Mouse (Mus musculus) CD4-positive helper T cell, adult 2 months (primary cell): ENCODE results near the gene Asgr2.
"Not testable (repeated sequence)": the region's sequence is repeated elsewhere in the genome, so short reads cannot be mapped to it uniquely, and the experiment has no call there.

ENCODE experiments used
- DNase-seq: peaks from one replicate; pipeline ENCODE4 v3.0.0-alpha.2; 2012; ENCODE audit warnings: low read depth, missing footprints, low spot score

Asgr2 gene

DNA sequence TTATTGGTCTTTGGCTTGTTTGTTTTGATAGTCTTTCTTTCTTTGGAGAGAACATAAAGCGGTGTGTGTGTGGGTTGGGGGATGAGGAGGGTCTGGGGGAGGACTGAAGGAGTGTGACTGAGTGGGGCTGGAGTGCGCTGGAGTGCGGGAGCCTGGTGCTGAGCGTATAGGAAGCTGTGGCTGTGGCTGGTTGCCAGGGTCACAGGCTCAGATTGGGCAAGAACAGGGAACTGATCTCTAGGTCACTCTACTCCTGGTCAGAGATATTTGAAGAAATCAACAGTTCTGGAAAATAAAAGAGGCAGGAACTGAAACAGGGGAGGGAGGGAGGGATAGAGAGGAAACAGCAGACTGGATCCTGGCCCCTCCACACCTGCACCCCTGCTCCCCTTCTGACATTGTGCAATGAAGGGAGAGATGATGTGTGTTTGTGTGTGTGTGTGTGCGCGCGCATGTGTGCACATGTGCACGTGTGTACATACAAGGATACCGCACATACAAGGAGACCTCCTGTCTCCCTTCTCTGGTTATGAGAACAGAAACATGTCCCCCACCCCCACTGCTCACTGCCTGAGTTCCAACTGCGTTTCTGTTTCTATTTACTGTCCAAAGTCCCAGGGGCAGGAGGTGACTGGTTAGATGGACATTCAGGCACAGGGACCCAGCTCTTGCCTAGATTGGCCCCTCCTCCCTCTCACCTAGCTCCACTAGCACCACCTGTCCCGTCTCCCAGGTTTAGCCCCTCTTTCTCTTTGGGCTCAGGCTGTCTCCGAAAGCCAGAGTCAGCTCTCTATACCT lies at the start of gene Asgr2:
Gene Asgr2 (plus strand): TSS at position 659 of the 798 bp plus-strand sequence.
- DNase-seq, result no peak

- DNase-seq, result no peak
Measured at GRCm38 (mm10) chr11:70043665-70044064, 48.8 kb upstream of the Asgr2 start.

DNA sequence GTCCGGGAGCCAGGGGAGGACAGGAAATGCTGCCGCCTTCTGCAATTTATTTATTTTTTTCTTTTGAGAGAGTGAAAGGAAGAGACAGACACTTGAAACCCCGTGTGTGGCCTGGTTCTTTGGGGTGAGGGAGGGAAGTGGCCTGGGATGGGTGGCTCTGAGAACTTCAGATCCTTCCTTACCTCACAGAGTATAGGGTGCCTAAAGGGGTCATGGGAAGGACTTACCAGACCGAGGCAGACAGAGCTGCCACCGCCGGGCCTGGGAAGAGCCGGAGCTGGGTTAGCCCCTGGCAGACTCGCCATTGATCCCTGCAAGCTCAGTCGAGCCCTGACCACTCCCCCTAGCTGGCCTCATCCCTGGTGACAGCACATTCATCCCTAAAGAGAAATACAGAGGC lies 47.0 kb upstream of the Asgr2 start:
- no peak for DNase-seq

GRCm38 (mm10) chr11:70049366-70049765 lies 43.1 kb upstream of the Asgr2 start:
- DNase-seq, result no peak

- DNase-seq, result peak; percentile 19
Measured at GRCm38 (mm10) chr11:70049816-70050215, 42.6 kb upstream of the Asgr2 start.

GRCm38 (mm10) chr11:70053156-70053555 lies 39.3 kb upstream of the Asgr2 start:
- no peak for DNase-seq

DNA sequence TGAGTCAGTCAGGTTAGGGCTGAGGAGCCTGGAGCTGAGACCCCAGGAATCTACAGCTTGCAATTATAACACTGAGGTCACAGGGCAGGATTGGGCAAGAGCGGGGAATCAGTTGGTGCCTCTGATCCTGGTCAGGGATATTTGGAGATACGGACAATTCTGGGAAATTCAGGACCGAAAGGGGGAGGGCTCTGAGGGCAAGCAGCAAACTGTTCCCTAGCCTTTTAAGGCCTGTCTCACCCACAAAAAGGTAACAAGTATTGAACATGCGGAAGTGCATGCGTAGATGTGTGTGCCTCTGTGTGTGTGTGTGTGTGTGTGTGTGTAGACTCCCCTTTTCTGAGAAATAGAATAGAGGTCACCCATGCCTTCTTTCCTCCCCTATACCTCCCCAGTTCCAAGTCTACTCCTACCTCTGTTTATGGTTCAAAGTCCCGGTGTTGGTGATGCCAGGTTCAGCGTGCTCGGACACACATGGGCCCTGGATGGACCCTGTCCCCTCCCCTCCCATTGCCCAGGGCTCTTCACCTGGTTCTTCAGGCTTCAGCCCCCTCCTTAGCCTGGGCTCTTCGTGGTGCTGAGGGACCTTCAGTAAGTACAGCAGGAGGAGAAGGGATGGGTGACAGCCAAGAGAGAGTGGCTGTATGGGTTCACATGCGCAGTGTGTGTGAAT lies 38.4 kb upstream of the Asgr2 start, which contains the start of gene Asgr1:
Gene Asgr1 (plus strand): TSS at position 188 of the 673 bp plus-strand sequence.
- DNase-seq, result no peak

DNA sequence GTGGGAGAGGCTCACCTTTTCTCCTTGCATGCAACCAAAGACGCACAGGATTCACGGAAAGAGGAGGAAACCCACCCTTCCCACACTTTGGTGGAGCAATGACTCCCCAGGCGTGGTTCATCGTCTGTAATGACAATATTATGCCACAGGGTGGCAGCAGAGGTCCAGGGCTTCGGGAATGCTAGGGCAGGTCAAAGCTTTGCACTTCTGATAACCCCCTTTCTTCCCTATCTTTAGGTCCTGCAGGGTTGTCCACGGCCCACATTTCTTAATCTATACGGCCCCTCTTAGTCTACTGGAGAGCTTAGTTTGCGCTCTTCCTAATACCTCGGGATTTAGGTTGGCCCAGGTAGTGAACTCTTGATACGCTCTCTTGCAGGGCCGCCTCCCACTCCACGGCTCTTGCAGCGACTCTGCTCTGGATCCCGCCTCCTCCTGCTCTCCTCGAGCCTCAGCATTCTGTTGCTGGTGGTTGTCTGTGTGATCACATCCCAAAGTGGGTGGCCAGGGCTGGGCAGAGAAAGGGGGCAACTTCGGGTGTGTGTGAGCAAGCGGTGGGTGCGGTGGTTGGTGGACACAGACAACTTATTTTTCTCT lies 36.7 kb upstream of the Asgr2 start:
- DNase-seq, result peak; percentile 62

- DNase-seq, result no peak
Measured at GRCm38 (mm10) chr11:70057805-70058204, 34.6 kb upstream of the Asgr2 start.

GRCm38 (mm10) chr11:70059930-70060329 lies 32.5 kb upstream of the Asgr2 start:
- no peak for DNase-seq

DNA sequence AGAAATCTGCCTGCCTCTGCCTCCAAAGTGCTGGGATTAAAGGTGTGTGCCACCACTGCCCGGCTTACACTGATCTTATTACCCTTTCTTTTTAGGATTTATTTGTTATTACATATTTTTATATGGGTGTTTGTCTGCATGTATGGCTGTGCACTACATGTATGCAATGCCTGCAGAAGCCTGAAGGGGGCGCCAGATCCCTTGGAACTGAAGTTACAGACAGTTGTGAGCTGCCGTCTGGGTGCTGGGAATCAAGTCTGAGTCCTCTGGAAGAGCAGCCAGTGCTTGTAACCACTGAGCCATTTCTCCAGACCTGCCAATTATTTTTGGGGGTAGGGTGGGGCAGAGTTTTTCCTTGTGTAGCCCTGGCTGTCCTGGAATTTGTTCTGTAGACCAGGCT lies 29.4 kb upstream of the Asgr2 start:
- DNase-seq, result no peak

DNA sequence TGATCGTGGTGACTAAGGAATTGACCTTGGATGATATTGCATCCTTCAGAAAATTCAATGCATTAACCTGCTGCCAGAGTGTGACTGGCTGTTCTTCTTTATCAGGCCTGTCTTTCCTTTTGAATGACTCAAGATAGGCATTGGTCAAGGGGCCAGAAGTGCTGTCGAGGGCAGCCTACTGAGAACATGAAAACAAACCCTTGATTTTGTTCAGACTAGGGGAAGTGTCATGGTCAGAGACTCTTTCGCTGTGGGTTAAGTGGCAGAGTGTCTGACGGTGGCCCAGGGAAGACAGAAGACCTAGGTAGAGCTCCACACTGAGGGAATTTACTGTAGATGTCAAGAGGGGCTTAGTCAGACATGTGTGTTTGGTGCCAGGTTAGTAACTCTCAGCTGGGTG lies 25.7 kb upstream of the Asgr2 start:
- DNase-seq, result no peak

DNA sequence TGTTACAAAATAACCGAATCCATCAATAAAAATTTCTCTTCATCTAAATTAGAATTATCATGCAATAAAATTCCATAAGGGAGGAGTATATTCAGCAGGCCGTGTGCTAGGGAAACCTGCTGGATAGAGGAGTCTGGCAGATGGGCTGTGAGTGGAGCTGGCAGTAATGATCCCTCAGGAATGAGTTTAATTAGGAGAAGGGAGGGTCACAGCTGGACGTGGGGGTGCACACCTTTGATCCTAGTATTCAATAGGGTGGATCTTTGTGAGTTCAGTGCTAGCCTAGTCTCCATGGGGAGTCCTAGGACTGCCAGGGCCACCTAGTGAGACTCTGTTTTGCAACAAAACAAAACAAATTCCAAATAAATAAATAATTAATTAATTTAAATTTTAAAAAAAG lies 24.2 kb upstream of the Asgr2 start:
- DNase-seq, result no peak

GRCm38 (mm10) chr11:70070057-70070456 lies 22.4 kb upstream of the Asgr2 start:
- DNase-seq, result no peak

GRCm38 (mm10) chr11:70070603-70071002 lies 21.8 kb upstream of the Asgr2 start:
- not testable (repeated sequence) for DNase-seq

- peak; percentile 60 for DNase-seq
Measured at GRCm38 (mm10) chr11:70074379-70075071, 17.9 kb upstream of the Asgr2 start.

GRCm38 (mm10) chr11:70075581-70075980 lies 16.9 kb upstream of the Asgr2 start:
- no peak for DNase-seq

DNA sequence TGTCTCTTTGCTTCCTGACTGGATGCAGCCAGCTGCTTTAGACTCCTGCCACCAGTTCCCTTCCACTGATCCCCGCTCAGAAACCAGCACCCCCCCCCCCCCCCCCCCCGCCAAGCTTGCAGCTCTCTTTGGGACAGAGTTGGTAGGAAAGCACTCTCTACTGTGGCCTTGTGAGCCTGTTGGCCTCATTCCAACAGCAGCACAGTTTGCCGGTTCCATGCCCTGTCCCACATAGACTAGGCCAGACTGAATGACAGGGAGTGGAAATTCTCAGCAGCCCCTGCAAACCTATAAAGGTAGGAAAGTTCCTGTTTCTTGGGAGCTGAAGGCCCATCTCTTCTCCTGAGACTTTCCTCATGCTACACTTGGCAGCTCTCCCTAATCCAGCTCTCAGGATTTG lies 15.0 kb upstream of the Asgr2 start:
- no peak for DNase-seq

DNA sequence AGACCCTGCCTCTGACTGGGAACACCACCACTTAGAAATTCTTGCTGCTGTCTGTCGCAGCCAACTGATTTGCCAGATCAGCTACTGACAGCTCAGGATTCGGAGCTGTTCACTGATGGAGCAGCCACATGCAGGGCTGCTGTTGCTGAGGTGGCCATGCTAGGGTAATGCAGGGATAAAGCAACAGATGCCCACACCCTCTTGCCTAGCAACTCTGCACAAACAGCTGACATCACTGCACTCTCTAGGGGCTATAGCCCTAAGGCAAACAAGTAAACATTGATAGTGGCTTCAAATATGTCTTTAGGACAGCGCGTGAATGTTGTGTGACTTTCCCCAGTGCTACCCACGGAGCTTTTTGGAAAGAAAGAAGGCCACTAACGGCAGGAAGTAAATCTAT lies 13.3 kb upstream of the Asgr2 start:
- no peak for DNase-seq

GRCm38 (mm10) chr11:70079928-70080327 lies 12.5 kb upstream of the Asgr2 start:
- peak; percentile 68 for DNase-seq

DNA sequence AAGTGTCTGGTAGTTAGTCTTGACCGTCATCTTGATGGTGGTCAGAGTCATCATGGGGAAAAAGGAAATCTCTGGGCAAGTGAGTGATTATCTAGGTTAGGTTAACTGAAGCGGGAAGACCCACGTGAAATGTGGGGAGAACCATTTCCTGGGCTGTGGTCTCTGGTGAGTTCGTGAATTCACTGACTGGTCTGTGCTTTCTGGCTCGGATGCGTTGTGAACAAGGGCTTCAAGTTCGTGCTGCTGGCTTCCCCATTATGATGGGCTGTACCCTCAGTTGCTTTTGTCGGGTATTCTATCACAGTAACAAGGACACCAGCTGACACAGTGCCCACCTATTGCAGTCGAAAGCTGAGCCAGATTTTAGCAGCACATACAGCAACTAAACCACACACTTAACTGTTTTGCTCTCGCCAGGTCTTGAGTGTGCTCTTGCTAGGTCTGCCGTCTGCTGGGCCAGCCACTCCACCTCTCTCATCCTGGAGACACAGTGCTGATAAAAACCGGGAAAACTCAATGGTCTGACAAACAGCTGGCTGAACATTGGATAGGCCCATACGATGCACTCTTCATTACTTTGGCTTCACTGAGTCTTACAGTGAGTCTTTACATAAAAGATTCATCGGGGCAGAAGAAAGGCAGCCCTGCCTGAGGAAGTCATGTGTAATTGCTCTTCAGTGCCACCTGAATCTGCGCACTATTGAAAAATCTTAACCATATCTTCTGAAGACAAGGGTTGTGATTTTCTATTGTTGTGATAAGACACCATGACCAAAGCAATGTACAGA lies 11.4 kb upstream of the Asgr2 start:
- DNase-seq, result peak; percentile 21
